Mouse (Mus musculus): ENCODE results near the gene Ttc9c. TPM values are rescaled to one million over a fixed set of nuclear protein-coding genes. Genes with fewer than 3 reads are reported as not detected.
A peak's percentile ranks its signal among the peaks of the same experiment; 100 is the strongest.

The Ttc9c gene
- polyA plus RNA-seq, 1 experiment from 2014 or later, result 46.8 TPM

GRCm38 (mm10) chr19:8819596-8820423 is 677 bp upstream of the Ttc9c start, which contains the start of gene Hnrnpul2:
Hnrnpul2 (plus strand) TSS chr19:8820010.
- DNase-seq (ENCODE audit: low spot score), result peak; percentile 94
- Histone ChIP-seq H3K27ac (ENCODE audit: low read depth, low read length) (peak within 1 kb of the TSS; percentile 98), H3K27me3 (replicated peaks; ENCODE audit: control insufficient read depth, insufficient read depth, low read length) (no peaks in the 10 kb centered on the region), H3K4me1 (replicated peaks; ENCODE audit: control insufficient read depth, insufficient read depth, low read length) (peaks cover 21% of the 10 kb centered on the region), H3K4me2 (peak within 1 kb of the TSS; percentile 93), H3K9ac (ENCODE audit: low read depth, low read length) (peak within 1 kb of the TSS; percentile 98), H3K9me3 (ENCODE audit: control insufficient read depth, low read length) (no peaks in the 10 kb centered on the region), H3K4me3 (ENCODE audit: low read depth, low read length) (peak within 1 kb of the TSS; percentile 100), H3K36me3 (ENCODE audit: control insufficient read depth, insufficient read depth, low read length) (peaks cover 31% of the 10 kb centered on the region)
- peak; percentile 93 for ATAC-seq (replicated peaks; ENCODE audit: low FRiP score)
- WGBS, result under 1% methylated on average over 81 of the region's 83 CpGs

- DNase-seq (ENCODE audit: low spot score), result no peak
- no peak for ATAC-seq (replicated peaks; ENCODE audit: low FRiP score)
These were observed 783 bp downstream of the Ttc9c start for GRCm38 (mm10) chr19:8818301-8818798.

GRCm38 (mm10) chr19:8817001-8817400 is 2.1 kb downstream of the Ttc9c start:
- Histone ChIP-seq H3K4me3 (ENCODE audit: low read depth, low read length) (no peak overlapping the region), H3K4me1 (replicated peaks; ENCODE audit: control insufficient read depth, insufficient read depth, low read length) (peaks cover 9% of the 10 kb centered on the region), H3K9me3 (ENCODE audit: control insufficient read depth, low read length) (no peaks in the 10 kb centered on the region), H3K9ac (ENCODE audit: low read depth, low read length) (no peak overlapping the region), H3K36me3 (ENCODE audit: control insufficient read depth, insufficient read depth, low read length) (peaks cover 33% of the 10 kb centered on the region; the same call in 1 of the 2 replicates), H3K4me2 (peak overlapping the region; percentile 93), H3K27me3 (replicated peaks; ENCODE audit: control insufficient read depth, insufficient read depth, low read length) (no peaks in the 10 kb centered on the region), H3K27ac (ENCODE audit: low read depth, low read length) (no peak overlapping the region)
- WGBS, result 83% methylated on average over 3 of the region's 3 CpGs
- no peak for DNase-seq (ENCODE audit: low spot score)
- ATAC-seq (replicated peaks; ENCODE audit: low FRiP score), result no peak

More at GRCm38 (mm10) chr19:8818301-8818798, 783 bp downstream of the Ttc9c start:
- Histone ChIP-seq H3K9ac (ENCODE audit: low read depth, low read length) (peak overlapping the region; percentile 85), H3K4me1 (replicated peaks; ENCODE audit: control insufficient read depth, insufficient read depth, low read length) (peaks cover 20% of the 10 kb centered on the region), H3K27ac (ENCODE audit: low read depth, low read length) (peak overlapping the region; percentile 98), H3K4me2 (peak overlapping the region; percentile 93), H3K9me3 (ENCODE audit: control insufficient read depth, low read length) (no peaks in the 10 kb centered on the region), H3K27me3 (replicated peaks; ENCODE audit: control insufficient read depth, insufficient read depth, low read length) (no peaks in the 10 kb centered on the region), H3K36me3 (ENCODE audit: control insufficient read depth, insufficient read depth, low read length) (peaks cover 25% of the 10 kb centered on the region), H3K4me3 (ENCODE audit: low read depth, low read length) (peak overlapping the region; percentile 100)
- 18% methylated on average over 14 of the region's 14 CpGs for WGBS

- Histone ChIP-seq H3K9me3 (ENCODE audit: control insufficient read depth, low read length) (no peaks in the 10 kb centered on the region), H3K4me3 (ENCODE audit: low read depth, low read length) (no peak overlapping the region), H3K9ac (ENCODE audit: low read depth, low read length) (no peak overlapping the region), H3K4me1 (replicated peaks; ENCODE audit: control insufficient read depth, insufficient read depth, low read length) (peaks cover 9% of the 10 kb centered on the region), H3K4me2 (no peak overlapping the region), H3K27me3 (replicated peaks; ENCODE audit: control insufficient read depth, insufficient read depth, low read length) (no peaks in the 10 kb centered on the region), H3K36me3 (ENCODE audit: control insufficient read depth, insufficient read depth, low read length) (peaks cover 40% of the 10 kb centered on the region), H3K27ac (ENCODE audit: low read depth, low read length) (no peak overlapping the region)
- DNase-seq (ENCODE audit: low spot score) (no peak), ATAC-seq (replicated peaks; ENCODE audit: low FRiP score) (no peak)
- WGBS, result 86% methylated on average over 11 of the region's 11 CpGs
These were observed 3.3 kb downstream of the Ttc9c start for GRCm38 (mm10) chr19:8815812-8816211.

GRCm38 (mm10) chr19:8806810-8807209 is 12.3 kb downstream of the Ttc9c start:
- H3K9me3 ChIP-seq (ENCODE audit: control insufficient read depth, low read length), result no peaks in the 10 kb centered on the region
- 84% methylated on average over 5 of the region's 5 CpGs for WGBS
- no peak for DNase-seq (ENCODE audit: low spot score)
- H3K4me1 ChIP-seq (replicated peaks; ENCODE audit: control insufficient read depth, insufficient read depth, low read length), result peaks cover 18% of the 10 kb centered on the region
- H3K9ac ChIP-seq (ENCODE audit: low read depth, low read length), result 0 out of 2 replicates have a peak overlapping the region, but pooled peaks have one; percentile 2
- no peak overlapping the region for H3K4me2 ChIP-seq
- H3K27ac ChIP-seq (ENCODE audit: low read depth, low read length), result no peak overlapping the region
- H3K4me3 ChIP-seq (ENCODE audit: low read depth, low read length), result no peak overlapping the region
- no peaks in the 10 kb centered on the region for H3K27me3 ChIP-seq (replicated peaks; ENCODE audit: control insufficient read depth, insufficient read depth, low read length)
- peaks cover 30% of the 10 kb centered on the region for H3K36me3 ChIP-seq (ENCODE audit: control insufficient read depth, insufficient read depth, low read length)
- ATAC-seq (replicated peaks; ENCODE audit: low FRiP score), result no peak

GRCm38 (mm10) chr19:8803879-8804660 is 15.1 kb downstream of the Ttc9c start:
- peaks cover 18% of the 10 kb centered on the region for H3K4me1 ChIP-seq (replicated peaks; ENCODE audit: control insufficient read depth, insufficient read depth, low read length)
- no peak overlapping the region for H3K9ac ChIP-seq (ENCODE audit: low read depth, low read length)
- 73% methylated on average over 11 of the region's 11 CpGs for WGBS
- DNase-seq (ENCODE audit: low spot score), result no peak
- ATAC-seq (replicated peaks; ENCODE audit: low FRiP score), result no peak
- H3K27me3 ChIP-seq (replicated peaks; ENCODE audit: control insufficient read depth, insufficient read depth, low read length), result no peaks in the 10 kb centered on the region
- no peaks in the 10 kb centered on the region for H3K9me3 ChIP-seq (ENCODE audit: control insufficient read depth, low read length)
- H3K27ac ChIP-seq (ENCODE audit: low read depth, low read length), result no peak overlapping the region
- H3K4me3 ChIP-seq (ENCODE audit: low read depth, low read length), result peak overlapping the region; percentile 59; the same call in 1 of the 2 replicates
- H3K4me2 ChIP-seq, result peak overlapping the region; percentile 33
- H3K36me3 ChIP-seq (ENCODE audit: control insufficient read depth, insufficient read depth, low read length), result peaks cover 13% of the 10 kb centered on the region; the same call in 1 of the 2 replicates

GRCm38 (mm10) chr19:8803204-8803780 is 15.8 kb downstream of the Ttc9c start:
- H3K9ac ChIP-seq (ENCODE audit: low read depth, low read length), result peak overlapping the region; percentile 44
- H3K4me3 ChIP-seq (ENCODE audit: low read depth, low read length), result peak overlapping the region; percentile 59
- H3K9me3 ChIP-seq (ENCODE audit: control insufficient read depth, low read length), result no peaks in the 10 kb centered on the region
- no peak for DNase-seq (ENCODE audit: low spot score)
- ATAC-seq (replicated peaks; ENCODE audit: low FRiP score), result no peak
- peaks cover 10% of the 10 kb centered on the region; the same call in 1 of the 2 replicates for H3K36me3 ChIP-seq (ENCODE audit: control insufficient read depth, insufficient read depth, low read length)
- H3K27me3 ChIP-seq (replicated peaks; ENCODE audit: control insufficient read depth, insufficient read depth, low read length), result no peaks in the 10 kb centered on the region
- H3K4me1 ChIP-seq (replicated peaks; ENCODE audit: control insufficient read depth, insufficient read depth, low read length), result peaks cover 18% of the 10 kb centered on the region
- H3K27ac ChIP-seq (ENCODE audit: low read depth, low read length), result peak overlapping the region; percentile 56
- WGBS, result 76% methylated on average over 9 of the region's 9 CpGs
- peak overlapping the region; percentile 66 for H3K4me2 ChIP-seq

- peak within 1 kb of the TSS; percentile 59 for H3K9ac ChIP-seq (ENCODE audit: low read depth, low read length)
- peak within 1 kb of the TSS; percentile 56 for H3K27ac ChIP-seq (ENCODE audit: low read depth, low read length)
- no peaks in the 10 kb centered on the region for H3K27me3 ChIP-seq (replicated peaks; ENCODE audit: control insufficient read depth, insufficient read depth, low read length)
- H3K4me1 ChIP-seq (replicated peaks; ENCODE audit: control insufficient read depth, insufficient read depth, low read length), result peaks cover 18% of the 10 kb centered on the region
- H3K9me3 ChIP-seq (ENCODE audit: control insufficient read depth, low read length), result no peaks in the 10 kb centered on the region
- H3K4me2 ChIP-seq, result peak within 1 kb of the TSS; percentile 66
- peak; percentile 94 for ATAC-seq (replicated peaks; ENCODE audit: low FRiP score)
- under 1% methylated on average over 30 of the region's 30 CpGs for WGBS
- H3K36me3 ChIP-seq (ENCODE audit: control insufficient read depth, insufficient read depth, low read length), result peaks cover 9% of the 10 kb centered on the region; the same call in 1 of the 2 replicates
- peak; percentile 93 for DNase-seq (ENCODE audit: low spot score)
- peak within 1 kb of the TSS; percentile 59 for H3K4me3 ChIP-seq (ENCODE audit: low read depth, low read length)
These were observed 16.9 kb downstream of the Ttc9c start, which contains the start of gene Zbtb3 for GRCm38 (mm10) chr19:8802130-8802821. Zbtb3 (plus strand) TSS chr19:8802555.

Data from liver, embryonic 11.5 days (tissue).